Mouse (Mus musculus): ENCODE measurements around the gene Bud23. TPM values are rescaled to one million over a fixed set of nuclear protein-coding genes. Genes with fewer than 3 reads are reported as not detected.

Bud23 gene
- polyA plus RNA-seq, 1 experiment from 2014 or later = 126 TPM

DNA sequence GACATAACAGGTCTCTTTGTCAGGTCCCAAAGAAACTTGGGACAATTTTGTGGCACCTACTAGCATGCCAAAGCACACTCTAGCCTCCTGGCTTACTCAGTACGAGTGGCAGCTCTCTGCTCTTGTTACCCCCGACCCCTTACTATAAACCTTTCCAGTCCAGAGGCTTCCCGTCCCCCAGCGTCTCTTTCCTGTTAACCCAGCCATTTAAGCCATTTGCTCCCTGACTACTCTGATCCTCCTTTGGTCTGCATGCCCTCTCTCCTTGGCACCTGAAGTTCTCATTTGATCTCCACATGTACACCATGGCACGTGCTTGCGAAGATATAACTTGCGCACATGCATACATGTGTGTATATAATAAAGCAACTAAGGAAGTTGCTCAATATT, 54.4 kb downstream of the Bud23 start:
- Histone ChIP-seq H3K9me3 (ENCODE audit: control insufficient read depth, low read length) (no peaks in the 10 kb centered on the region), H3K4me1 (ENCODE audit: control insufficient read depth, insufficient read depth, low read length) (peaks cover 15% of the 10 kb centered on the region), H3K4me3 (ENCODE audit: low read depth, low read length) (peak overlapping the region; percentile 52), H3K9ac (ENCODE audit: low read length) (no peak overlapping the region), H3K36me3 (ENCODE audit: control insufficient read depth, insufficient read depth, low read length) (no peaks in the 10 kb centered on the region), H3K27me3 (ENCODE audit: control insufficient read depth, insufficient read depth, low read length) (no peaks in the 10 kb centered on the region), H3K4me2 (ENCODE audit: low read depth) (peak overlapping the region; percentile 86), H3K27ac (ENCODE audit: low read depth, low read length) (no peak overlapping the region)
- 61% methylated on average over 7 of the region's 7 CpGs for WGBS
- DNase-seq (ENCODE audit: low spot score) (no peak), ATAC-seq (ENCODE audit: insufficient read depth, low FRiP score, low TSS enrichment) (no peak)

DNA sequence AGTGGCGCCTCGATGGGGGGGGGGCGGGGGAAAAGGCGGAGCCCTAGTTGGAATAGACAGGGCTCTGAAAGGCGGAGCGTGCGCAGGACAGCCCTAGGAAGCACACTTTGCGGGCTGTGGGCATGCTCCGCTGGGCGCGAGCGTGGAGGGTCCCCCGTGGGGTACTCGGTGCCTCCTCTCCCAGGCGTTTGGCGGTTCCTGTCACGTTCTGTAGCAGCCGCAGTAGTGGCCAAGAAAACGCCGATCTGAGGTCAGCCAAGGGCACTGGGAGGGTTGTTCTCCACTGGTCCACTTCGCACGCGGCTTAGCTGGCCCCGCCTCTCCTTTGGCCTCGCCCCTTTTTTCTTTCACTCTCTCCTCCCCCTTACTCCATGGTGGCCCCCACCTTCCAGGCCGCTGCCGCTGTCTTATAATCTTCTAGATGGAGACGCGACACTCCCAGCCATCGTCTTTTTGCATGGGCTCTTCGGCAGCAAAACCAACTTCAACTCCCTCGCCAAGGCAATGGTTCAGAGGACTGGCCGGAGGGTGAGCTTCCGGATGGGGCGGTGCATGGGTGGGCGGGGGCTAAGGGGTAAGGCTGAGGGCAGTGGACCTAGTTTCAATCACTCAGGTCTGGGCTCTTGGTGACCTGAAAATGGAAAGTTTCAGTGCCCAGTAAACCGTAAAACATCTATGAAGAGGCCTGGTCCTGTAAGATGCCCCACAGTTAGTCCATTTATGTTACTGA, 55.0 kb downstream of the Bud23 start:
- under 1% methylated on average over 33 of the region's 37 CpGs for WGBS
- Histone ChIP-seq H3K4me2 (ENCODE audit: low read depth) (peak overlapping the region; percentile 86), H3K36me3 (ENCODE audit: control insufficient read depth, insufficient read depth, low read length) (no peaks in the 10 kb centered on the region), H3K27me3 (ENCODE audit: control insufficient read depth, insufficient read depth, low read length) (no peaks in the 10 kb centered on the region), H3K4me3 (ENCODE audit: low read depth, low read length) (peak overlapping the region; percentile 52), H3K9ac (ENCODE audit: low read length) (peak overlapping the region; percentile 53), H3K4me1 (ENCODE audit: control insufficient read depth, insufficient read depth, low read length) (peaks cover 15% of the 10 kb centered on the region), H3K27ac (ENCODE audit: low read depth, low read length) (peak overlapping the region; percentile 94), H3K9me3 (ENCODE audit: control insufficient read depth, low read length) (no peaks in the 10 kb centered on the region)
- ATAC-seq (ENCODE audit: insufficient read depth, low FRiP score, low TSS enrichment) = peak; percentile 70
- DNase-seq (ENCODE audit: low spot score) = peak; percentile 87

DNA sequence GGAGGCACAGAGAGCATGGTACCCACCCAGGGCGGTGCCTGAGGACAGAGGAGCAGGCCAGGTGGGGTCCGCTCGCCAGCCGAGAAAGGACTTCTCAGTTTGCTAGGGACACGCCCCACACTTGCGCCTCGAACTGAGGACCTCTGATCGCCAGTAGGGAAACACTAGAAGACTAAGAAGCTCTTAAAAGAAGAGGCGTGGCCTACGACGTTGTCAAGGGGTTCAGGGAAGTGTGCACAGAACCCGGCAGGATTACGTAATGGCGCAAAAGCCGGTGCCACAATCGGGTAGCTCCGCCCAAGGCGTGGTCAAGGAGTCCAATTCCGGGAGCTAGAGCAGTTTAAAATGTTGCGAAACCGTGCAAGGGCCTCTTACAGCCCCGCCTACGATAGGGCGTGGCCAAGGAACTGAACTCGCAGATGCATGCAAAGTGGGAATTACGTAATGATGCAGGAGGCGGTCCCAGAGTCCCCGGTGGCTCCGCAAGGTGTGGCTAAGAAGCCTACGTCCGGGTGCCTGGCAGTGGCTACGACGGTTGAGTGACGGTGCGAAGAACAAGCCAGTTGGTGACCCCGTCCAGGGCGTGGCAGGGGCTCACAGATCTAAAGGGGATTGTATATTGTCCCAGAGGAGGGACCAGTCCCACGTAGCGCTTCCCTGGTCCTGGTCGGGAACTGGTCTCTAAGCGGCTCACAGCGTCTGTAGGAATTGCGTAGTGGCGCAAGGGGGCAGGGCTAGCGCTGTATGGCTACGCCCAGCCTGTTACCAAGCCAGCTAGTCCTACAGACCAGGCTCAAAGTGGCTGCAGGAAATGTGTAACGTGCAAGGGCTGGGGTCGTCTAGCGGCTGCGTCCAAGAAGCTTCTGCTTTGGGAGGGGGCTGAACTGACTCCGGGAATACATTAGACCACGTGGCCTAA, 55.8 kb downstream of the Bud23 start, which contains the start of gene Abhd11:
Abhd11 (plus strand) TSS at position 482 of the 919 bp plus-strand sequence.
- ATAC-seq (ENCODE audit: insufficient read depth, low FRiP score, low TSS enrichment) (peak; percentile 87), DNase-seq (ENCODE audit: low spot score) (peak; percentile 99)
- WGBS = under 1% methylated on average over 52 of the region's 52 CpGs
- Histone ChIP-seq H3K9ac (ENCODE audit: low read length) (peak within 1 kb of the TSS; percentile 77), H3K27me3 (ENCODE audit: control insufficient read depth, insufficient read depth, low read length) (no peaks in the 10 kb centered on the region), H3K9me3 (ENCODE audit: control insufficient read depth, low read length) (no peaks in the 10 kb centered on the region), H3K4me1 (ENCODE audit: control insufficient read depth, insufficient read depth, low read length) (peaks cover 15% of the 10 kb centered on the region), H3K4me2 (ENCODE audit: low read depth) (peak within 1 kb of the TSS; percentile 86), H3K27ac (ENCODE audit: low read depth, low read length) (peak within 1 kb of the TSS; percentile 94), H3K4me3 (ENCODE audit: low read depth, low read length) (peak within 1 kb of the TSS; percentile 52), H3K36me3 (ENCODE audit: control insufficient read depth, insufficient read depth, low read length) (no peaks in the 10 kb centered on the region)

DNA sequence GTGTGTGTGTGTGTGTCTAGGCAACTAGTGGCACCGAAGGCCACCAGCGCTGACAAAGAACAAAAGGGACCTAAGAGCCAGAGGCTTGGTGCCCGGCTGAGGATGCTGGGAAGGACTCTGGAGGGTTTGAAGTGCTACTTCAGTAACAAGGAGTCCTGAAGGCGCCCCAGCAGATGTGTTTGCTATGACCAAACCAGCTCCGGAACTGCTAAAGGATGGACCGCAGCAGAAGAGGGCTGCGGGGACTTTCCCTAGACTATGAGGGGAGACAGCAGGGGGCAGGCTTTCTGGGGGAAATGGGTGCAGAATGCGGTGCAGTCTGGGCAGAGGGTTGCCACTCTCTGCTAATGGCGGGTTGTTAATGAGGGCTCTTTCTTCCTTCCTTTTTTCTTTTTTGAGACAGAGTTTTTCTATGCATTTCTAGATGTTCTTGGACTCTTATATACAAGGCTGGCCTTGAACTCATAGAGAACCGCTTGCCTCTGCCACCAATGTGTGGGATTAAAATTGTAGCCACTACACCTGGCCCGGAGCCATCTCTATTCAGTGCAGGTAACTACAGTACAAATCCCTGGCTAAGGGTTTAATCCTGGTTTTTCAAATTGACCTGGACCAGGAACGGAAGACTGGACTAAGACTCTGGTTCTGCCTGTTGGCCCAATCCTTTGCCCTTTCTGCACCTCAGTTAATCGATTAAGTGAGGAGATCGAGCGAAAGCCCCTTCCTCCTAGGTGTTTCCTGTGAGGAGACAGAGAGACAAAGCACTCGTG, 56.8 kb downstream of the Bud23 start:
- 27% methylated on average over 16 of the region's 16 CpGs for WGBS
- H3K4me3 ChIP-seq (ENCODE audit: low read depth, low read length) = peak overlapping the region; percentile 52
- no peaks in the 10 kb centered on the region for H3K36me3 ChIP-seq (ENCODE audit: control insufficient read depth, insufficient read depth, low read length)
- no peaks in the 10 kb centered on the region for H3K27me3 ChIP-seq (ENCODE audit: control insufficient read depth, insufficient read depth, low read length)
- H3K9me3 ChIP-seq (ENCODE audit: control insufficient read depth, low read length) = no peaks in the 10 kb centered on the region
- ATAC-seq (ENCODE audit: insufficient read depth, low FRiP score, low TSS enrichment) (no peak), DNase-seq (ENCODE audit: low spot score) (no peak)
- H3K4me1 ChIP-seq (ENCODE audit: control insufficient read depth, insufficient read depth, low read length) = peaks cover 15% of the 10 kb centered on the region
- H3K27ac ChIP-seq (ENCODE audit: low read depth, low read length) = peak overlapping the region; percentile 84
- H3K9ac ChIP-seq (ENCODE audit: low read length) = peak overlapping the region; percentile 77
- peak overlapping the region; percentile 86 for H3K4me2 ChIP-seq (ENCODE audit: low read depth)

Other genes starting within 250 kb of the Bud23 start
- not detected in 2 replicates for gene Tmem270, start 158.2 kb downstream of the Bud23 start, polyA plus RNA-seq (2014; fragmentation: Nextera tagmentation; extraction: Ambion mirVana)
- 2.4 and 4.0 TPM in 2 replicates for gene Cldn13, start 149.4 kb downstream of the Bud23 start, polyA plus RNA-seq (2014; fragmentation: Nextera tagmentation; extraction: Ambion mirVana)
- gene Mettl27, start 132.6 kb downstream of the Bud23 start, polyA plus RNA-seq (2014; fragmentation: Nextera tagmentation; extraction: Ambion mirVana) = 8.7 and 11.6 TPM in 2 replicates
- 7.5 and 8.9 TPM in 2 replicates for gene Cldn4, start 118.0 kb downstream of the Bud23 start, polyA plus RNA-seq (2014; fragmentation: Nextera tagmentation; extraction: Ambion mirVana)
- 2.2 and 3.1 TPM in 2 replicates for gene Cldn3, start 78.7 kb downstream of the Bud23 start, polyA plus RNA-seq (2014; fragmentation: Nextera tagmentation; extraction: Ambion mirVana)
- 45.9 and 46.3 TPM in 2 replicates for gene Abhd11, start 55.8 kb downstream of the Bud23 start, polyA plus RNA-seq (2014; fragmentation: Nextera tagmentation; extraction: Ambion mirVana)
- 25.4 and 36.6 TPM in 2 replicates for gene Stx1a, start 41.5 kb downstream of the Bud23 start, polyA plus RNA-seq (2014; fragmentation: Nextera tagmentation; extraction: Ambion mirVana)
- gene Dnajc30, start 757 bp downstream of the Bud23 start, polyA plus RNA-seq (2014; fragmentation: Nextera tagmentation; extraction: Ambion mirVana) = 26.6 and 28.3 TPM in 2 replicates
- gene Vps37d, start 13.3 kb upstream of the Bud23 start, polyA plus RNA-seq (2014; fragmentation: Nextera tagmentation; extraction: Ambion mirVana) = 11.1 and 13.6 TPM in 2 replicates
- 0.60 and 0.65 TPM in 2 replicates for gene Mlxipl, start 24.9 kb upstream of the Bud23 start, polyA plus RNA-seq (2014; fragmentation: Nextera tagmentation; extraction: Ambion mirVana)
- gene Tbl2, start 84.7 kb upstream of the Bud23 start, polyA plus RNA-seq (2014; fragmentation: Nextera tagmentation; extraction: Ambion mirVana) = 19.3 and 23.2 TPM in 2 replicates
- 44.0 and 45.3 TPM in 2 replicates for gene Bcl7b, start 103.3 kb upstream of the Bud23 start, polyA plus RNA-seq (2014; fragmentation: Nextera tagmentation; extraction: Ambion mirVana)
- 60.3 and 66.3 TPM in 2 replicates for gene Baz1b, start 122.3 kb upstream of the Bud23 start, polyA plus RNA-seq (2014; fragmentation: Nextera tagmentation; extraction: Ambion mirVana)
- 9.0 and 9.5 TPM in 2 replicates for gene Fzd9, start 186.3 kb upstream of the Bud23 start, polyA plus RNA-seq (2014; fragmentation: Nextera tagmentation; extraction: Ambion mirVana)

All from neural tube, embryonic 11.5 days (tissue).